Mouse (Mus musculus) cortical plate, adult 2 months (tissue): ENCODE data around the gene 6820408C15Rik.

Experiments used
- CTCF ChIP-seq: fragments of 200-500 bp; IDR thresholded peaks from 2 replicates; pipeline ENCODE4 v1.5.1; 2011; ENCODE audit warnings: mild to moderate bottlenecking, control low read depth, low read length; ENCODE audit not compliant: insufficient read depth; ENCODE audit errors: extremely low read depth
- POLR2A ChIP-seq: fragments of 200-500 bp; IDR thresholded peaks from 2 replicates; pipeline ENCODE4 v1.6.1; 2011; ENCODE audit warnings: mild to moderate bottlenecking, low read length, control low read depth; ENCODE audit not compliant: insufficient read depth; ENCODE audit errors: extremely low read depth

DNA sequence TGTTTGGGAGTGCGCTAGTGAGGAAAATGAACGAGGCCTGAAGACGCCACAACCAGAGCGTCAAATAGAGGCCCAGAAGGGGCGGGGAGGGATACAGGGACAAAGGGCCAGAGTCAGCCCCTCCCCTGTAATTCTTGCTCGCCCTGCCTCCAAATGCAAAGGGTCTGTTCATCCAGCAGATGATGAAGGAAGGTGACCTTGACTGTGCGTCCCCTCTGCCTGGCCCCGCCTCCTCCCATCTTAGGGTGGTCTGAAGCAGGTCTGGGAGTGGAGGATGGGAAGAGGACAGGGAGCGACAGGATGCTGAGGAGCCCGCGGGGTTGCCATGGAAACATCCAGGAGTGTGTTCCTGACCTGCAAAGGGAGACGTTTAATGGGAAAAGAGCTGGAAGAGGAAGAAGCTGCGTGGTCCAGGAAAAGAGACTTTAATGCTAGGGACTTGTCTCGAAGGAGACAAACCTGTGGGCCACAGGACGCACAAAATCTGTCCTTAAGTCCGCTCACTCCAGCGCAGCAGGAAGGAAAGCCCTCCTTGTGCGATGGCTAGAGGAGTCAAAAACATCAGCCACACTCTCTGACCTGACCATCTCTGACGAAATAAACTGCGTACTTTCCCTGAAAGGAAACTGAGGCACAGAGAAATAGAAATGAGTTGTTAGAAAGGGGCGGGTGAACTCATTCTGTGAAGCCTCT, 39.6 kb upstream of the 6820408C15Rik start:
- TF ChIP-seq POLR2A (no peak), CTCF (no peak)
